Mouse (Mus musculus): ENCODE data around the gene Iqgap2. TPM values are rescaled to one million over a fixed set of nuclear protein-coding genes. Genes with fewer than 3 reads are reported as not detected.

The Iqgap2 gene
- polyA plus RNA-seq, 1 experiment: 8.9 TPM

DNA sequence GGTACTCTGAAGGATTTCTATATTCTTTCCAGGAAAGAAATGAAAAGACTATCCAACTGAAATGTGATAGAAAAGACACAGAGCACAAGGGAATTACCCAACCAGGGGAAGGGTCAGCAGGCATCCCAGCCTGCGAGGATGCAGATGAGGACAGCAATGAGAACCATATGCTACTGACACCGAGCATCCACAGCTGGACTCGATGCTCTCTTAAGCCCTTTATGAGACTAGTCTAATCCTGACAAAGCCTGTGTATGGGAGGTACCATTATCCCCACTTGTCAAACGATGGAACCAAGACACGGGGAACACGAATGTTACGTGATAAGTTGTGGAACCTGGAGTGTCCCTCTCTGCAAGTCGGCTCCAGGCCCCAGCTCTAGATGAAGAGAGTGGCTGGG is 29.5 kb downstream of the Iqgap2 start:
- no peak overlapping the region for H3K4me3 ChIP-seq (ENCODE audit: insufficient read depth, low read length)
- H3K27ac ChIP-seq (ENCODE audit: insufficient read depth, low read length): no peak overlapping the region
- H3K4me1 ChIP-seq (ENCODE audit: control insufficient read depth, insufficient read depth, low read length): no peaks in the 10 kb centered on the region
- no peak for TF ChIP-seq POLR2A (IDR thresholded peaks at IDR 0.05; ENCODE audit: extremely low read depth, insufficient read depth, low read length)
- TF ChIP-seq CTCF (IDR thresholded peaks at IDR 0.05; ENCODE audit: extremely low read depth, insufficient read depth, low read length): no peak

DNA sequence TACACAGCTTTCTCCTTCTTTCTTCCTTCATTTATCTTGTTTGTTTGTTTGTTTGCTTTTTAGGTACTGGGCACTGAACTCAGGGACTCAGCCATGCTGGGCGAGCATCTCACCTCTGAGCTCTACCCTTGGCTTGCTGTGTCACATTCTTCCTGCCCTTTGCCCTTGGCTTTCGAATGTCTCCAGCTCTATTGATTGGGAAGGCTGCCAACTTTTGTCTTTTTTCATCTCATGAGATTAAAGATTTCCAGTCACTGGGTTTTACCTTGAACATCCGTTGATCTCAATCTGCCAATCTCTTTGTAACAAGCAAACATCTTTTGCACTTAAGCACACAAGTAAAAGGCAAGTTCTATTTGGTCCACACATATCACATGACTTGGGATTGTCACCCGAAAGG is 32.5 kb downstream of the Iqgap2 start:
- TF ChIP-seq CTCF (IDR thresholded peaks at IDR 0.05; ENCODE audit: extremely low read depth, insufficient read depth, low read length) (no peak), POLR2A (IDR thresholded peaks at IDR 0.05; ENCODE audit: extremely low read depth, insufficient read depth, low read length) (no peak)
- Histone ChIP-seq H3K4me3 (ENCODE audit: insufficient read depth, low read length) (no peak overlapping the region), H3K27ac (ENCODE audit: insufficient read depth, low read length) (no peak overlapping the region), H3K4me1 (ENCODE audit: control insufficient read depth, insufficient read depth, low read length) (no peaks in the 10 kb centered on the region)

DNA sequence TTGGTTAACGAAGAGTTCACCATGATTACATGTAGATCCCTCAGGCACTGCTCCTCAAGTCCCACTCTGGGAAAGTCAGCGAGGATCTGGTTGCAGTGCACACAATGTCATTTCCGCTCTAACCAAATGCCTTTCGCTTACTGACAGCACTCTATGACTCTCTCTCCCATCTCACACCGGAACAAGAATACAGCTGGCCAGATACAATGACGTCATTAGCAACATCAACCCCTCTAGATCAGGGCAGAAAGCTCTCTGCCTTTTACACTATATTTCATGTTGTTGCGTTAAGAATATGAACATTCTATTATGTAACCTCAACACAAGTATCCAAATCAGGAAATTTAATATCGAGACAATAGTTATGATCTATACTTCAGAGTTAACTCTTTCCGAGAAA is 32.9 kb downstream of the Iqgap2 start:
- Histone ChIP-seq H3K4me3 (ENCODE audit: insufficient read depth, low read length) (no peak overlapping the region), H3K27ac (ENCODE audit: insufficient read depth, low read length) (no peak overlapping the region), H3K4me1 (ENCODE audit: control insufficient read depth, insufficient read depth, low read length) (no peaks in the 10 kb centered on the region)
- TF ChIP-seq CTCF (IDR thresholded peaks at IDR 0.05; ENCODE audit: extremely low read depth, insufficient read depth, low read length) (no peak), POLR2A (IDR thresholded peaks at IDR 0.05; ENCODE audit: extremely low read depth, insufficient read depth, low read length) (no peak)

DNA sequence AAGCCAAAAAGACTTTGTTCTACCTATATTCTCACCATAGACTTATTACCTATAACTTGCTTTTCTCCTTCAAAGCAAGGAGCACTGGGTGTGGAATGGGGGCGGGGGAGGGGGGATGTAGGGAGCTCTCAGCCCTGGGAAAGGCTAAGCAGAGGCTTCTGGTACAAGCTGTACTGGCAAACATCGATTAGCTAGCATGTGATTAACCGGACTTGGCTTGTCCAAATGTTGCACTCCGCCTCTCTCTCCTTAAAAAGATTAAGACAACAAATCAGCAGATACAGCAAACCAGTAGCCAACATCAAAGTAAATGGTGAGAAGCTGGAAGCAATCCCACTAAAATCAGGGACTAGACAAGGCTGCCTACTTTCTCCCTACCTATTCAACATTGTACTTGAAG is 36.2 kb downstream of the Iqgap2 start:
- Histone ChIP-seq H3K27ac (ENCODE audit: insufficient read depth, low read length) (no peak overlapping the region), H3K4me1 (ENCODE audit: control insufficient read depth, insufficient read depth, low read length) (no peaks in the 10 kb centered on the region), H3K4me3 (ENCODE audit: insufficient read depth, low read length) (no peak overlapping the region)
- TF ChIP-seq CTCF (IDR thresholded peaks at IDR 0.05; ENCODE audit: extremely low read depth, insufficient read depth, low read length) (no peak), POLR2A (IDR thresholded peaks at IDR 0.05; ENCODE audit: extremely low read depth, insufficient read depth, low read length) (no peak)

DNA sequence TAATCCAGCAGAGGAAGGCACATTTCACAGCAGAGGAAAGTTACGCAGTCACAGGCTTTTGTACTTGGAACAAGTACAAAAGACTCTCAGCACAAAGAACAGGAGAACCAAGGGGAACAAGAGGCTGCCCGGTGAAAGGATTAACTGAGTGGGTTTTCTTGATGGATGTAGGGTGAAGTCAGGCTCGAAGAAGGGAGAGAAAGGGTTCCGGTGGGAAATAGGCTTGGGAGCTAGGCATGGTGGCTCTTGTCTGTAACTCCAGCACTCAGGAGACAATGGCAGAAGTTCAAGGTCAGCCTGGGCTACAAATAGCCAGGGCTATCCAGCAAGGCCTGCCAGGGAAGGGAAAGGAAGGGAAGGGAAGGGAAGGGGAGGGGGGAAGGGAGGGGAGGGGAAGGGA is 40.1 kb downstream of the Iqgap2 start:
- no peak overlapping the region for H3K4me3 ChIP-seq (ENCODE audit: insufficient read depth, low read length)
- TF ChIP-seq POLR2A (IDR thresholded peaks at IDR 0.05; ENCODE audit: extremely low read depth, insufficient read depth, low read length) (no peak), CTCF (IDR thresholded peaks at IDR 0.05; ENCODE audit: extremely low read depth, insufficient read depth, low read length) (no peak)
- no peak overlapping the region for H3K27ac ChIP-seq (ENCODE audit: insufficient read depth, low read length)
- 0 out of 2 replicates have a peak, but pooled peaks cover 2% of the 10 kb centered on the region for H3K4me1 ChIP-seq (ENCODE audit: control insufficient read depth, insufficient read depth, low read length)

DNA sequence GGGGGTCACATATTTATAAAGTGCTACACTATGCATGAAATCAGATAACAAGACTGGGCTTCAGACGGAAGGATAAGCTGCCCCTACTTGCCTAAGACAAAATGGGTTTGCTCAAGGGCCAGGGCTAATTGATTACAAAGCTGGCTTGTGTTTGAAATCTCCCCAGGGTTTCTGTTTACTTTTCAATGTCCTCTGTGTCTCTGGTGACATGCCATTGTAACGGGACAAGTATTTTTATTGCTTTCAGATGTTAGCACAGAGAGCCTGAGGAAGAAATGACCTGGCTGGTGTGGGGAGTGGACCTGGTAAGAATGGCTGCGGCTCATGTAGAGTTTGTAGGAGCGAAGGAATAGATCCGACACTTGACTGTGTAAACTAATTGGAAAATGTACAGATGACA is 41.3 kb downstream of the Iqgap2 start:
- TF ChIP-seq CTCF (IDR thresholded peaks at IDR 0.05; ENCODE audit: extremely low read depth, insufficient read depth, low read length) (no peak), POLR2A (IDR thresholded peaks at IDR 0.05; ENCODE audit: extremely low read depth, insufficient read depth, low read length) (no peak)
- H3K27ac ChIP-seq (ENCODE audit: insufficient read depth, low read length): no peak overlapping the region
- H3K4me1 ChIP-seq (ENCODE audit: control insufficient read depth, insufficient read depth, low read length): 0 out of 2 replicates have a peak, but pooled peaks cover 2% of the 10 kb centered on the region
- H3K4me3 ChIP-seq (ENCODE audit: insufficient read depth, low read length): no peak overlapping the region

DNA sequence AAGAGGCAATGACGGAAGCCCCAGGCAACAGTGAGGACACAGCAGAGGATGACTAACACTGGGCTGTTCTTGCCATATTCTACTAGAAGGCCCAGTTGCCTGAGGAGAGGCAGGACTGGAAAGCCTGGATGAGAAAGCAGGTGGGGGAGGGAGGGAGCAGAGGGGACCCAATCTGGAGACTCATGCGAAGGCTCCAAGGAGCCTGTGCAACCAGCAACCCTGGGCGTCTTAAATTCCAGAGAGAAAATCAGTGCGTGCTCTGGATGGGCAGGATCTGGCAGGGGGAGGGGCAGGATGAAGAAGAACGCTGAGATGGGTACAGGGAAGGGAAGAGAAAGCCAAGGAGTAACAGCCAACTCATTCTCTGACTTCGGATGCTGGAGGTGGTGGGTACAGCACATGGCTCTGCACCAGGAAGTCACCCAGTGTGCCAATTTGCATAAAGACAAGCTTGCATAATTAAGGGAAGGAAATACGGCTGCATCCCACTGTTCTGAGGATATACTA is 42.2 kb downstream of the Iqgap2 start:
- no peak overlapping the region for H3K4me3 ChIP-seq (ENCODE audit: insufficient read depth, low read length)

DNA sequence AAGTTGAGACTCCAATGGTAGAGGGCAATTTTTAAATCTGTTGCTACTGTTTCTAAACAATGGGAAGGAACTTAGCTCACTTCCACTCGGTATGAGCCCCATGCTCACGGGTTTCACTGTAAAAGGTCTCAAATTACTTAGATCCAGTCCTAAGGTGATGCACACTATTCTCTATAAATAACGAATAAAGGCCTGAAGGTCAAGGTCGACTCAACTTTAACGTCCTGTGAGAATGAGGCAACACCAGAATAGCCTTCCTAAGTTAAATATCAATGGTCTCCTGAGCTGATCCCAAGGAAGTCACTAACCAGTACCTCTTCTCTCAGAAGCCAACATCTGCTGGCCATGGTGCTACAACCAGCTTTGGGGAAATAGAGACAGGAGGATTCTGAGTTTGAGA is 45.4 kb downstream of the Iqgap2 start:
- 0 out of 2 replicates have a peak, but pooled peaks cover 2% of the 10 kb centered on the region for H3K4me1 ChIP-seq (ENCODE audit: control insufficient read depth, insufficient read depth, low read length)
- TF ChIP-seq POLR2A (IDR thresholded peaks at IDR 0.05; ENCODE audit: extremely low read depth, insufficient read depth, low read length): no peak
- no peak for TF ChIP-seq CTCF (IDR thresholded peaks at IDR 0.05; ENCODE audit: extremely low read depth, insufficient read depth, low read length)
- no peak overlapping the region for H3K27ac ChIP-seq (ENCODE audit: insufficient read depth, low read length)
- no peak overlapping the region for H3K4me3 ChIP-seq (ENCODE audit: insufficient read depth, low read length)

More for the DNA sequence above, 42.2 kb downstream of the Iqgap2 start:
- H3K4me1 ChIP-seq (ENCODE audit: control insufficient read depth, insufficient read depth, low read length): 0 out of 2 replicates have a peak, but pooled peaks cover 2% of the 10 kb centered on the region
- TF ChIP-seq CTCF (IDR thresholded peaks at IDR 0.05; ENCODE audit: extremely low read depth, insufficient read depth, low read length): no peak
- no peak for TF ChIP-seq POLR2A (IDR thresholded peaks at IDR 0.05; ENCODE audit: extremely low read depth, insufficient read depth, low read length)
- H3K27ac ChIP-seq (ENCODE audit: insufficient read depth, low read length): no peak overlapping the region

DNA sequence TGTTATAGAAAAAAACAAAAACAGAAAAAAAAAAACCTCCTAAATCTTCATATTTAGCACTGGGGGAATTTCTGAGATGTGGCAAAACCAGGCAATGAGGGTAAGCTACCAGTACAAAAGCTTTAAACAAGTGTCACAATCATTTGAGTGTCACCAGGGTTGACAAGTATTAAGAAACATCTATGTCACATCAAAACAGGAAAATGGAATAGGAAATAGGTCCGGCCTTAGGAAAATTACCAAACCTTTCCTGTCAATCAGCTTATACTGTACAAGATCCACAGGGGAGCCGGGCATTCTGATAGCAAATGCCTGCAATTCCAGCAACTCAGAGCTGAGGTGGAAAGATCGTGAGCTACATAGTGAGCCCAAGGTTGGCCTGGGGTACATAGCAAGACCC is 46.8 kb downstream of the Iqgap2 start:
- TF ChIP-seq CTCF (IDR thresholded peaks at IDR 0.05; ENCODE audit: extremely low read depth, insufficient read depth, low read length) (no peak), POLR2A (IDR thresholded peaks at IDR 0.05; ENCODE audit: extremely low read depth, insufficient read depth, low read length) (no peak)
- no peak overlapping the region for H3K4me3 ChIP-seq (ENCODE audit: insufficient read depth, low read length)
- H3K4me1 ChIP-seq (ENCODE audit: control insufficient read depth, insufficient read depth, low read length): 0 out of 2 replicates have a peak, but pooled peaks cover 2% of the 10 kb centered on the region
- H3K27ac ChIP-seq (ENCODE audit: insufficient read depth, low read length): no peak overlapping the region

DNA sequence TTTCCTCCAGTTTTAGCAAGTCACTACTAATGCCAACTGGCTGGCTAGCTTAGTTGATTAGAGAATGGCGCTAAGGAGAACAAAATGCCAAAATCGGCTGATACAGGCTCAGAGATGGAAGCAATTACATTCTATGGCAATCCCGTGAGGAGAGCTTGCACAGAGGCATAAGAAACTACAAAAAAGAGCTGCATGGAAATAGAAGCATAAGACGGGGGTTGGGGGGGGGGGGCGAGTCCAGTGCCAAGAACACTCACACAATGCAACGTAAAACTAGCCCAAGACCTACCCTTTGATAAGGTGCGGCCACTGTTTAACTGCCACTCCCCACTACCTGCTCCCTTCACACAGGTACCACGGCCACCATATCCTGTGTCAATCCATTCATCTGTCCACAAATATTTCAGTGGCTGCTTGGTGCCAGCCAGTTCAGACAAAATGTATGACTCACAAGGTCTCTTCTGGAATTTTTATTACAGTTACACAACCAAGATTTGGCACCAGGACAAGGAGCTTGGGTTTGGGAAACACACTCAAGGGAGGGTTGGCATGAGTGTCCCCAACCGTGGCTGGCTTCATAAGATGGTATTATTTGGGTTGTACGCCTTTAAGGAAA is 48.2 kb downstream of the Iqgap2 start:
- no peak for TF ChIP-seq CTCF (IDR thresholded peaks at IDR 0.05; ENCODE audit: extremely low read depth, insufficient read depth, low read length)
- no peak for TF ChIP-seq POLR2A (IDR thresholded peaks at IDR 0.05; ENCODE audit: extremely low read depth, insufficient read depth, low read length)
- Histone ChIP-seq H3K4me3 (ENCODE audit: insufficient read depth, low read length) (no peak overlapping the region), H3K27ac (ENCODE audit: insufficient read depth, low read length) (no peak overlapping the region), H3K4me1 (ENCODE audit: control insufficient read depth, insufficient read depth, low read length) (no peaks in the 10 kb centered on the region; the same call in 1 of the 2 replicates)

Measured in cortical plate, adult 2 months (tissue).